Mouse (Mus musculus) adrenal gland (tissue): ENCODE measurements at regions not wholly inside any gene's neighbourhood (a gene's known extent, or its start where the extent isn't known, plus 50 kb on each side); places are given as distances from the start of the nearest gene placed in this dataset.

ENCODE experiments used
- intact Hi-C: fragments of 180-260 bp; cut with DNase I; formaldehyde crosslinking; loops from one replicate; pipeline ENCODE4 v1.15.1; 2025

DNA sequence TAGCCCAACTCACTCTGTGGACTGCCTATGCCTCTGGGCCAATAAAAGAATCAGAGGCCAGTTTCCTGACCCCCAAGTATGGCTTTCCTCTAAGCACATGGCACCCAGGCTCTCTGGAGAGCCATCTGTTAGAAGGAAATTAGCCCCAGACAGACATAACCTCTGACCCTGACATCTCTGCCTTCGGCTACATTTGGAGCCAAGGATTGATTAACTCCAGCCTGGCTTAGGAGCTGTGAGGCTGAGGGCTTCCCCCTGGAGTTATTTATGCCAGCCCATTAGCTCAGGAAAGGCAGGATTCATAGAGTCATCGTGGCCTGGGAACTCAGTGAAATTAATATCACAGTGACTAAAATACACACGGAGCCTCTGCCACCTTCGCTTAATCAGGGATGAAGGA is 137.5 kb downstream of the Wscd1 start:
- intact Hi-C loops, result no loop called here

GRCm38 (mm10) chr11:71886771-71887170 is 137.1 kb downstream of the Wscd1 start:
- intact Hi-C loops, result no loop called here

DNA sequence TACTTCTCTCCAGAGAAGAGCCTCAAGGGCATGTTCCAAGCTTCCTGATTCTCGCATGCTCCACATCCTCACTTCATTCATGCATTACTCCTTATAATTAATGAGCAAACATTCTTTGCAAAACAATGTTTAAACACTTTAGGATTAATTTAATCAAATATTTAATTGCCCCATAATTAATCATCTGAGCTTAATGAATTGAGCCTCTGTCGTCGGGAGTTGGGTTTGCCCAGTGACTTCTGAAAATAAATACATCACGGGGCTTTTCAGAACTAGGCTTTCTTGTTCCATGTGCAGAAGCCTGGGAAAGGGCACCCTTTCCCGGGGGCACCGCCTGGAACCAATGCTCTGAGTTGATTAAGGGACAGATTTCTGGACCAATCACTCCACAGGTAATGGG is 135.1 kb downstream of the Wscd1 start:
- intact Hi-C loops, result no loop called here

DNA sequence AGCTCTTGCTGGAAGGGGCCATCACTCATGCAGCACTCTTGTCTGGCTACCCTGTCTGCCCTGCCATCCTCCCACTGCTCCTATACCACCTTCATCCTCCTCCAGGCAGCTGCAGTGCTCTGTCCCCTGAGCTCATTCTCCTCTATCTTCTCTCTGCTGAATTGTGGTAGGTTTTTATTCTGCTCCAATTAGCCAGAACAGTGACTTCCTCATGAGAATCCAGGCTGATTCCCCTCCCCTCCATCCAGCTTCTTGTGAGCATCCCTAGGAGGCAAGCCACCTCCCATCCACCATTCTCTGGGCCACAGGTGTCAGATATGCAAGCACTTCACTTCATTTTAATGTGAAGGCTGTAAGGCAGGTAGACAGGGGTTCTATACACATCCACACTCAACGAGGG is 132.1 kb downstream of the Wscd1 start:
- intact Hi-C loops, result no loop called here

- intact Hi-C loops, result no loop called here
Observed at GRCm38 (mm10) chr11:71871297-71871696, 121.6 kb downstream of the Wscd1 start.

DNA sequence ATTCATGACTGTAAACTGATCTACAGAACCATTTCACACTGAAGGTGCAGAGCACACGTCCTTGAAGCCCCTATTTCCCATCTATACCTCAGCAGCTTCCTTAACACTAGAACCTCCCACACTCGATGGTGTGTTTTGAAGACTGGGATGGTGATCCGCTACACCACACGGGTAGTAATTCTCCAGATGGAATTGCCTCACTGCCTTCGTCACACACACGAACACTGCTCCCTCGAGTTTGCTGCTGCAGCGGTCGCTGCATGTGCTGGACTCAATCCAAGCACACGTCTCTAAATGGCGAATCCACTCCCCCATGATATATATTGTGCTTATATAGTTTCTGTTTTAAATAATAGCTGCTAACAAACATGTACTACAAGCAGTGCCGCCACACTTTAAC is 117.0 kb downstream of the Wscd1 start:
- intact Hi-C loops, result no loop called here

DNA sequence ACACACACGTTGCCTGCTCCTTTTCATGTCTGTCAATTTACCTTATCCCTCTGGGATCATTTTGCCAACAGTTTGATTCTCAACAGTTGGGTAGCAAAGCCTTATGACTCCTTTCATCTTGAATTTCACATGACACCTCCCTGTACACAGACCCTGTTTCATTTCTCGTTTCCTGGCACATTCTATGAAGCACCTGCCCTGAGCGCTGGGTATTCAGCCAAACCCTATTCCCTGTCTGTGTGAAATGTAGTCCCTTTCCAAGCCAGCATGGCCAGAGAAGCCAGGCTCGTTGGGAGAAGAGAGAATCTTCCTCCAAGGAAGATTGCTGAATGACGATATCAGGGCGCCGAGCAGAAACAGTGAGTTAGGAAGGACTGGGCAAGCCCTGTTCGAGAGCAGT is 108.2 kb downstream of the Wscd1 start:
- intact Hi-C loops, result no loop called here

DNA sequence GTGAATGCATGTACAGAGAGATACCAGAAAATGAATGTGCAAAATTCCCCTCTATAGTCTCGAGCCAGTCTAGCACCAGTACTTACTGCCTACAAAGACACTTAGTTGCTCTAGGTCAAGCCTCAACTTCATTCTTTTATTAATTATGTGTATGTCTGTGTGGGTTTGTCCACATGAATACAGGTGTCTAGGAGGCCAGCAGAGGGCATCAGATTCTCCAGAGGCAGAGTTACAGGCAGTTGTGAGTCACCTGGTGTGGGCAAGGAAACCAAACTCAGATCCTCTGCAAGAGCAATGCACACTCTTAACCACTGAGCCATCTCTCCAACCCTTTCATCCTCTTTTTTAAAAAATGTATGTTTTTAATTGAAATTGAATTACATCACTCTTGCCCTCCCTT is 105.8 kb downstream of the Wscd1 start:
- intact Hi-C loops, result no loop called here

DNA sequence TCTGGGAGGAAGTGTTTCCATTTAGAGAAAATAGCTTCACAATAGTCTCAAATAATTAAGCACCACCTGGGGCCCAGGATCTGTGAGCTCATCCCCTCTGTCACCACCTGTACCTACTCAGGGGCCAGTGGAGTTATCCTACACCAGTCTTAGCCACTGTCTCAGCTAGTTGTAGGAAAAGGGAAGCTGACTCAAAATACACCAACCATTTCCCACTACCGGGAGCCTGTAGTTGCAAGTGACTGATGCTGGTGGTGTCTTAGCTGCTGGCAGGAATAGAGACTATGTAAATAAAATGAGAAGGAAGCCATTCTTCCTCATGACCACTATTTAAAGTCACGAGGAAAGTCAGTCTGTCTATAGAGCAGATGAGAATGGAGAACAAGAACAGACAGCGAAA is 105.3 kb downstream of the Wscd1 start:
- intact Hi-C loops, result no loop called here

DNA sequence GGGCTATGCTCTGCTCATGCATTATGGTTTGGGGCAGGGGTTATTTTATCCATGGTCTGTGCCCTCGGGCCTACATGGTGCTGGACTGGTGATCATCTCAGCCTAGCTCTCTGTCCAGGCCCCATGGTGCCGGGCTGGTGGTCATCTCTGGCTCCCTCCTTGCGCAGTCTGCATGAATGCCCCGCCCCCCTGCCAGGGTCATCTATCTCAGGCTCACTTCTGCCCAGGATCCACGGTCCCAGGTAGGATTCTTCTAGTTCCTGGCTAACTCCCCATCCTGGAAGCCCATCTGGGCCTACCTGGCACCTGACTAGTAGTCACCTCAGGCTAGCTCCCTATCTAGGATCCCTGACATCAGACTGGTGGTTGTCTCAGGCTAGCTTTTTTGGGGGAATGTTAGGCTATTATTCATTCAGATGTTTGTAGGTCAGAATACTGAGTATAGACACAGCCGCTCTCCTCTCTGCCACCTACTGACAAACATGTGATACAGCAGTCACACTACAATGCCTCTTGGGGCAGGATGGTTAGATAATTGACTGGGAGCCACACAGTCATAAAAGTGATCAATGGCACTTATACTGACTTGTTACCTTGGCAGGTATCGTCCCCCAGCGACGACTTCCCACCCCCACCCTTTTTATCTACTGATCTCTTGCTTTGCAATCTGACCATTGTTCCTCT is 98.1 kb downstream of the Wscd1 start:
- intact Hi-C loops, result loop anchor here (5.0 kb wide), 2 partner anchors 176 to 511 kb away; no protein-coding TSS in a partner anchor

GRCm38 (mm10) chr11:71846496-71846895 is 96.8 kb downstream of the Wscd1 start:
- intact Hi-C loops, result loop anchor here (5.0 kb wide), 2 partner anchors 174 to 509 kb away; no protein-coding TSS in a partner anchor

GRCm38 (mm10) chr11:71840635-71841443 is 91.1 kb downstream of the Wscd1 start:
- intact Hi-C loops, result no loop called here
